Mouse (Mus musculus) hindbrain, embryonic 16.5 days (tissue): ENCODE measurements at regions not wholly inside any gene's neighbourhood (a gene's known extent, or its start where the extent isn't known, plus 50 kb on each side); places are given as distances from the start of the nearest gene placed in this dataset.
A peak's percentile ranks its signal among the peaks of the same experiment; 100 is the strongest.

ENCODE experiments used
- ATAC-seq: fragments of 200-750 bp; cut with Nextera tagmentation; 2 replicates; pipeline ENCODE4 v1.8.0; 2017; ENCODE audit warnings: moderate TSS enrichment, moderate library complexity
- H3K27ac ChIP-seq: fragments of 300-500 bp; sonication (generic); 2 replicates; pipeline ENCODE4 v1.5.1; 2014; ENCODE audit warnings: low read depth, mild to moderate bottlenecking, control low read depth, low read length, moderate library complexity
- H3K27me3 ChIP-seq: fragments of 300-500 bp; sonication (generic); replicated peaks from 2 replicates; pipeline ENCODE4 v1.6.1; 2014; ENCODE audit warnings: low read length; ENCODE audit not compliant: control insufficient read depth, insufficient read depth
- H3K36me3 ChIP-seq: fragments of 300-500 bp; sonication (generic); 2 replicates; pipeline ENCODE4 v1.6.1; 2014; ENCODE audit warnings: mild to moderate bottlenecking, low read length, moderate library complexity, mixed read lengths; ENCODE audit not compliant: control insufficient read depth, insufficient read depth
- H3K4me1 ChIP-seq: fragments of 300-500 bp; sonication (generic); 2 replicates; pipeline ENCODE4 v1.6.1; 2014; ENCODE audit warnings: low read depth, low read length; ENCODE audit not compliant: control insufficient read depth, insufficient read depth
- H3K4me2 ChIP-seq: fragments of 300-500 bp; sonication (generic); 2 replicates; pipeline ENCODE4 v1.6.1; 2014; ENCODE audit warnings: mild to moderate bottlenecking, low read length, control low read depth, moderate library complexity
- H3K4me3 ChIP-seq: fragments of 300-500 bp; sonication (generic); 2 replicates; pipeline ENCODE4 v1.5.1; 2014; ENCODE audit warnings: mild to moderate bottlenecking, low read length, control low read depth, moderate library complexity
- H3K9ac ChIP-seq: fragments of 300-500 bp; sonication (generic); 2 replicates; pipeline ENCODE4 v1.6.1; 2014; ENCODE audit warnings: low read depth, mild to moderate bottlenecking, control low read depth, low read length, moderate library complexity
- H3K9me3 ChIP-seq: fragments of 300-500 bp; sonication (generic); 2 replicates; pipeline ENCODE4 v1.6.1; 2014; ENCODE audit warnings: mild to moderate bottlenecking, low read length, moderate library complexity; ENCODE audit not compliant: control insufficient read depth
- WGBS: fragments of 180-500 bp; shearing (Covaris S2); extraction: QIAGEN DNeasy Blood & Tissue Kit; methylation state at CpG from one replicate; pipeline ENCODE4 v1.1.7; 2014; 5-methylcytosine and 5-hydroxymethylcytosine counted together

- H3K4me2 ChIP-seq, result no peak overlapping the region
- H3K4me3 ChIP-seq, result no peak overlapping the region
- H3K4me1 ChIP-seq, result no peaks in the 10 kb centered on the region
- ATAC-seq, result no peak
- no peak overlapping the region for H3K27ac ChIP-seq
- H3K36me3 ChIP-seq, result no peaks in the 10 kb centered on the region
- 68% methylated on average over 17 of the region's 17 CpGs for WGBS
- H3K9me3 ChIP-seq, result no peaks in the 10 kb centered on the region
- no peak overlapping the region for H3K9ac ChIP-seq
- no peaks in the 10 kb centered on the region for H3K27me3 ChIP-seq
Measured at GRCm38 (mm10) chr5:116350761-116351160, 62.0 kb upstream of the Ccdc60 start.

DNA sequence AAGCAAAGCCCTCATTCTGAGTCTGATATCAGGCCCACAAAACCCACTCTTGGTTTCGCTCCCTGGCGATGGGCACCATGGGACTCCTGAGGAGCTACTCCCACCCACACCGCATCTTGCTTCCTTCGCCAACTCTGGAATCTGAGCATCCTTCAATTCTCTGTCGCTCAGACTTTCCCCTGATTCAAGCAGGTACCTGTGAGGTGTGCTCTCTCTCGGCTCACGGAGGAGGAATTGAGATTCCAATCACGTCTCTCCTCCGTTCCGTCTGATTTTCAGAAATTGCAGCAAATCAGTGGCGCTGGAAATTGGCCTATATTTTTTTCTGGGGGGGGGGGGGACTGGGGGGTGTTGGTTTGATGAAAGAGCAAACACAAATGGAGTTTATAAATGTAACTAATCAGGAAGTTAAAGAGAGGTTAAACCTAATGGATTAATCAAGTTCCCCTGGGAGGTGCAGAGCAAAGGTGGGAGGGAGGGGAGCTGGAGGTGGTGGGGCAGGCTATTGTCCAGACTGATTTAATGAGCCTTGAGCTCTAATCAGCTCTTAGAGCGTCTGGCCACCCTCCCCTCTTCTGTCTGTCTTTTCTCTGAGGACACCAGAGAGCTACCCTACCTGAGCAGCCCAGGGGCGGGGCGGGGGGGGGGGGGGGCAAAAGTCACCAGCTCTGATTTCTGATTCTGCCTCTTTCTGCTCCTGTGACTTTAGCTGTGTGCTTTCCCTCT, 53.6 kb upstream of the Ccdc60 start:
- Histone ChIP-seq H3K27ac (no peak overlapping the region), H3K9me3 (no peaks in the 10 kb centered on the region), H3K4me2 (peak overlapping the region; percentile 16; the same call in 1 of the 2 replicates), H3K27me3 (no peaks in the 10 kb centered on the region), H3K9ac (no peak overlapping the region), H3K36me3 (no peaks in the 10 kb centered on the region), H3K4me1 (peaks cover 4% of the 10 kb centered on the region), H3K4me3 (no peak overlapping the region)
- ATAC-seq, result peak; percentile 48; the same call in 1 of the 2 replicates
- 18% methylated on average over 12 of the region's 14 CpGs for WGBS

GRCm38 (mm10) chr5:116339501-116339900, 50.7 kb upstream of the Ccdc60 start:
- peaks cover 11% of the 10 kb centered on the region for H3K4me1 ChIP-seq
- WGBS, result 72% methylated on average over 8 of the region's 8 CpGs
- no peak overlapping the region for H3K4me3 ChIP-seq
- H3K27me3 ChIP-seq, result no peaks in the 10 kb centered on the region
- no peak overlapping the region for H3K9ac ChIP-seq
- no peak overlapping the region for H3K27ac ChIP-seq
- H3K9me3 ChIP-seq, result no peaks in the 10 kb centered on the region; the same call in 1 of the 2 replicates
- no peaks in the 10 kb centered on the region for H3K36me3 ChIP-seq
- ATAC-seq, result no peak
- no peak overlapping the region for H3K4me2 ChIP-seq
